Mouse (Mus musculus): ENCODE data around the gene Mvb12b. TPM values are rescaled to one million over a fixed set of nuclear protein-coding genes. Genes with fewer than 3 reads are reported as not detected.
A peak's percentile ranks its signal among the peaks of the same experiment; 100 is the strongest.

Gene Mvb12b
- polyA plus RNA-seq, 1 experiment from 2014 or later: 30.9 TPM

DNA sequence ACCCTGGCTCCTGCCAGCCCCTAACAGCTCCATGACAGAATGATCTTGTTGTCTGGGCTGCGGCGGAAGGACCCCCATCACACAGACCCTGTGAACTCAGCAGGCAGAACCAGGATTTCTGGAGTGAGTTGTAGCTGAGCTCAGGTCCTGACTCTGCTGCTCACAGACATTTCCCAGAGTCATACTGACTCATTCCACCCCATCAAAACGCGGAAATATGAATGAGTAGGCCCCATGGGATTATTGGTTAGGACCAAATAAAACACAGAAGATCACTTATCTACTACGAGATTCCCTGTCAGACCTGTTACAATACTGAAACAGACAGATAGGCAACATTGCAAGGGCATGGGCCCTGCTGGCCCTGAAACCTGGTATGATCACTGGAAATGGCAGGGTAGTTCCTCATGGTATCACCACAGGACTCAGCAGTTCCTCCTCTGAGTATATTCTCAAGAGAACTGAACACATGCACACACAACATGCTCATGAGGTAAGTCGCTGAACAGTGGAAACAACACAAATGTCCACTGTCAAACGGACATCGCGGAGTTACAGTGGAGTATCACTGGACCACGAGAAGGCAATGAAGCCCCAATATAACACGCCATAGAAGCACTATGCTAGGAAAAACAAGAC, 40.4 kb downstream of the Mvb12b start:
- H3K4me2 ChIP-seq (ENCODE audit: low read depth, low read length, severe bottlenecking): no peak overlapping the region
- no peaks in the 10 kb centered on the region for H3K27me3 ChIP-seq (ENCODE audit: control insufficient read depth, insufficient read depth, low read length)
- H3K4me3 ChIP-seq (ENCODE audit: low read depth, low read length): no peak overlapping the region
- ATAC-seq (replicated peaks; ENCODE audit: low FRiP score): no peak
- H3K9ac ChIP-seq (ENCODE audit: low read length): no peak overlapping the region
- no peaks in the 10 kb centered on the region for H3K36me3 ChIP-seq (ENCODE audit: control insufficient read depth, insufficient read depth, low read length)
- H3K9me3 ChIP-seq (ENCODE audit: control insufficient read depth, low read length): no peaks in the 10 kb centered on the region
- 0 out of 2 replicates have a peak, but pooled peaks cover 2% of the 10 kb centered on the region for H3K4me1 ChIP-seq (replicated peaks; ENCODE audit: control insufficient read depth, insufficient read depth, low read length)
- no peak overlapping the region for H3K27ac ChIP-seq (ENCODE audit: low read depth, low read length)
- WGBS: 90% methylated on average over 11 of the region's 11 CpGs
- DNase-seq (ENCODE audit: low spot score): peak; percentile 49

GRCm38 (mm10) chr2:33846635-33847034, 41.1 kb downstream of the Mvb12b start:
- DNase-seq (ENCODE audit: low spot score): peak; percentile 33
- Histone ChIP-seq H3K4me2 (ENCODE audit: low read depth, low read length, severe bottlenecking) (no peak overlapping the region), H3K4me1 (replicated peaks; ENCODE audit: control insufficient read depth, insufficient read depth, low read length) (0 out of 2 replicates have a peak, but pooled peaks cover 2% of the 10 kb centered on the region), H3K27ac (ENCODE audit: low read depth, low read length) (no peak overlapping the region), H3K9me3 (ENCODE audit: control insufficient read depth, low read length) (no peaks in the 10 kb centered on the region), H3K9ac (ENCODE audit: low read length) (no peak overlapping the region), H3K36me3 (ENCODE audit: control insufficient read depth, insufficient read depth, low read length) (no peaks in the 10 kb centered on the region), H3K4me3 (ENCODE audit: low read depth, low read length) (no peak overlapping the region), H3K27me3 (ENCODE audit: control insufficient read depth, insufficient read depth, low read length) (no peaks in the 10 kb centered on the region)
- no peak for ATAC-seq (replicated peaks; ENCODE audit: low FRiP score)
- WGBS: 60% methylated on average over 4 of the region's 4 CpGs

GRCm38 (mm10) chr2:33843642-33844041, 44.1 kb downstream of the Mvb12b start:
- ATAC-seq (replicated peaks; ENCODE audit: low FRiP score): no peak
- H3K4me3 ChIP-seq (ENCODE audit: low read depth, low read length): no peak overlapping the region
- H3K36me3 ChIP-seq (ENCODE audit: control insufficient read depth, insufficient read depth, low read length): no peaks in the 10 kb centered on the region
- no peaks in the 10 kb centered on the region for H3K9me3 ChIP-seq (ENCODE audit: control insufficient read depth, low read length)
- H3K9ac ChIP-seq (ENCODE audit: low read length): no peak overlapping the region
- H3K4me1 ChIP-seq (replicated peaks; ENCODE audit: control insufficient read depth, insufficient read depth, low read length): 0 out of 2 replicates have a peak, but pooled peaks cover 2% of the 10 kb centered on the region
- H3K27ac ChIP-seq (ENCODE audit: low read depth, low read length): no peak overlapping the region
- 73% methylated on average over 2 of the region's 2 CpGs for WGBS
- no peak overlapping the region for H3K4me2 ChIP-seq (ENCODE audit: low read depth, low read length, severe bottlenecking)
- DNase-seq (ENCODE audit: low spot score): peak; percentile 41
- no peaks in the 10 kb centered on the region for H3K27me3 ChIP-seq (ENCODE audit: control insufficient read depth, insufficient read depth, low read length)

- H3K9ac ChIP-seq (ENCODE audit: low read length): no peak overlapping the region
- ATAC-seq (replicated peaks; ENCODE audit: low FRiP score): no peak
- 97% methylated on average over 2 of the region's 2 CpGs for WGBS
Measured at GRCm38 (mm10) chr2:33842983-33843577, 44.7 kb downstream of the Mvb12b start.

DNA sequence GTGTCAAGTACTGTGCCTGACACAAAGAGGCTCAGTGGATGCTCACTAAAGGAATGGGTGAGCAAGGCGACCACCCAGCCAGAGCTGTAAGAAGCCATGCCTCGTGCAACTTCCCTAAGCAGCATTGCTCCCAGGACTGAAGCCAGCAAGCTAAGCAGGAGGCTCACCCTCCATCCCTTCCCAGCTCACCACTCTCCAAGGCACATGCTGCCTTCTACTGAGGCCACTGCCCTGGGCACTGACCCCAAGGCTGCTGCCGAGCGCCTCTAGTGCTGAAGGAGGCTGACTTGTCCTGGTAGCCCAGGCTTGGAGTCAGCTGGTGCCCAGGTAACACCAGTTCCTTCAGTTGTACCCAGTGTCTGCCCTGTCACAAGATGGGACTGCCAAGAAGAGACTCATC, 45.8 kb downstream of the Mvb12b start:
- ATAC-seq (replicated peaks; ENCODE audit: low FRiP score): no peak
- no peak overlapping the region for H3K4me3 ChIP-seq (ENCODE audit: low read depth, low read length)
- H3K9me3 ChIP-seq (ENCODE audit: control insufficient read depth, low read length): no peaks in the 10 kb centered on the region
- H3K27me3 ChIP-seq (ENCODE audit: control insufficient read depth, insufficient read depth, low read length): no peaks in the 10 kb centered on the region
- no peak overlapping the region for H3K4me2 ChIP-seq (ENCODE audit: low read depth, low read length, severe bottlenecking)
- no peak for DNase-seq (ENCODE audit: low spot score)
- H3K9ac ChIP-seq (ENCODE audit: low read length): no peak overlapping the region
- H3K36me3 ChIP-seq (ENCODE audit: control insufficient read depth, insufficient read depth, low read length): no peaks in the 10 kb centered on the region
- 88% methylated on average over 4 of the region's 4 CpGs for WGBS
- H3K27ac ChIP-seq (ENCODE audit: low read depth, low read length): no peak overlapping the region
- 0 out of 2 replicates have a peak, but pooled peaks cover 4% of the 10 kb centered on the region for H3K4me1 ChIP-seq (replicated peaks; ENCODE audit: control insufficient read depth, insufficient read depth, low read length)

More at GRCm38 (mm10) chr2:33842983-33843577, 44.7 kb downstream of the Mvb12b start:
- H3K9me3 ChIP-seq (ENCODE audit: control insufficient read depth, low read length): no peaks in the 10 kb centered on the region
- no peak overlapping the region for H3K4me2 ChIP-seq (ENCODE audit: low read depth, low read length, severe bottlenecking)
- no peak overlapping the region for H3K27ac ChIP-seq (ENCODE audit: low read depth, low read length)
- no peak overlapping the region for H3K4me3 ChIP-seq (ENCODE audit: low read depth, low read length)
- no peaks in the 10 kb centered on the region for H3K27me3 ChIP-seq (ENCODE audit: control insufficient read depth, insufficient read depth, low read length)
- H3K4me1 ChIP-seq (replicated peaks; ENCODE audit: control insufficient read depth, insufficient read depth, low read length): 0 out of 2 replicates have a peak, but pooled peaks cover 2% of the 10 kb centered on the region
- DNase-seq (ENCODE audit: low spot score): peak; percentile 49
- H3K36me3 ChIP-seq (ENCODE audit: control insufficient read depth, insufficient read depth, low read length): no peaks in the 10 kb centered on the region

- no peak for ATAC-seq (replicated peaks; ENCODE audit: low FRiP score)
Measured at GRCm38 (mm10) chr2:33840483-33840882, 47.3 kb downstream of the Mvb12b start.

DNA sequence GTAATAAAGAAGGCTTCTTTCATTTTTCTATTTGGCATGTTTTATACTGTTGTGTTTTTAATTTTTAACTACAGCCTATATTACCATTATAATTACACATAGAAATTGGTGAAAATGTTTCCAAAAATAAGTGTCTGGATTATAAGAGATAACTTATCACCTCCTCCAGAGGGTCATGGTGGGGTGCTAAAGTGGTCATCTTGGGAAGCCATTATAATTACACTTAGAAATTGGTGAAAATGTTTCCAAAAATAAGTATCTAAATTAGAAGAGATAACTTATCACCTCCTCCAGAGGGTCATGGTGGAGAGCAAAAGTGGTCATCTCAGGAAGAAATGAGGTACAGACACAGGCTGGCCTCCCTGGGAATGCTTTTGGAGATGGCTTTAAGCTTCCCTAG, 48.5 kb downstream of the Mvb12b start:
- Histone ChIP-seq H3K4me2 (ENCODE audit: low read depth, low read length, severe bottlenecking) (no peak overlapping the region), H3K9me3 (ENCODE audit: control insufficient read depth, low read length) (no peaks in the 10 kb centered on the region), H3K4me3 (ENCODE audit: low read depth, low read length) (no peak overlapping the region), H3K27ac (ENCODE audit: low read depth, low read length) (no peak overlapping the region), H3K27me3 (ENCODE audit: control insufficient read depth, insufficient read depth, low read length) (no peaks in the 10 kb centered on the region), H3K4me1 (replicated peaks; ENCODE audit: control insufficient read depth, insufficient read depth, low read length) (0 out of 2 replicates have a peak, but pooled peaks cover 2% of the 10 kb centered on the region), H3K36me3 (ENCODE audit: control insufficient read depth, insufficient read depth, low read length) (no peaks in the 10 kb centered on the region), H3K9ac (ENCODE audit: low read length) (no peak overlapping the region)
- ATAC-seq (replicated peaks; ENCODE audit: low FRiP score) (no peak), DNase-seq (ENCODE audit: low spot score) (no peak)

More at GRCm38 (mm10) chr2:33840483-33840882, 47.3 kb downstream of the Mvb12b start:
- 40% methylated on average over 3 of the region's 3 CpGs for WGBS
- H3K27ac ChIP-seq (ENCODE audit: low read depth, low read length): no peak overlapping the region
- no peak overlapping the region for H3K4me3 ChIP-seq (ENCODE audit: low read depth, low read length)
- H3K9ac ChIP-seq (ENCODE audit: low read length): no peak overlapping the region
- no peaks in the 10 kb centered on the region for H3K9me3 ChIP-seq (ENCODE audit: control insufficient read depth, low read length)
- H3K36me3 ChIP-seq (ENCODE audit: control insufficient read depth, insufficient read depth, low read length): no peaks in the 10 kb centered on the region
- 0 out of 2 replicates have a peak, but pooled peaks cover 2% of the 10 kb centered on the region for H3K4me1 ChIP-seq (replicated peaks; ENCODE audit: control insufficient read depth, insufficient read depth, low read length)
- no peaks in the 10 kb centered on the region for H3K27me3 ChIP-seq (ENCODE audit: control insufficient read depth, insufficient read depth, low read length)
- H3K4me2 ChIP-seq (ENCODE audit: low read depth, low read length, severe bottlenecking): no peak overlapping the region
- DNase-seq (ENCODE audit: low spot score): no peak

DNA sequence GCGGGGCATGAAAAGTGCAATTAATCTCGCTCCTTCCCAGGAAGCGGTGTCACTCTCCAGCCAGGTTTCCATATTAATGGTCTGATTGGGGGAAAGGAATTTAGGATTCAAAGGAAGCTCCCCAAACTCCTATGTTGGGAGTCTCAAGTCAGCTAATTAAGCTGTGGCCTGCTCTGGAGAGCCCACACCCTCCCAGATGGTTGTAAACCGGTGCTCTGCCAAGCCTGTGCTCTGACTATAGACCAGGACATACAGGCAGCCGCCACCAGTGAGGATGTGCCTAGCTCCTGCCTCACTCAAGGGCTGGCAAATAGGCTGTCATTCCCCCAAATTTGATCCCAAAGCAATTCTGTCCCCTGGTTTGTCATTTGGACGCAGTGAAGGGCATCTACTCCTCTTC, 50.4 kb downstream of the Mvb12b start:
- H3K27me3 ChIP-seq (ENCODE audit: control insufficient read depth, insufficient read depth, low read length): no peaks in the 10 kb centered on the region
- H3K9ac ChIP-seq (ENCODE audit: low read length): no peak overlapping the region
- no peaks in the 10 kb centered on the region for H3K9me3 ChIP-seq (ENCODE audit: control insufficient read depth, low read length)
- H3K27ac ChIP-seq (ENCODE audit: low read depth, low read length): no peak overlapping the region
- no peak for DNase-seq (ENCODE audit: low spot score)
- WGBS: 81% methylated on average over 6 of the region's 6 CpGs
- H3K4me2 ChIP-seq (ENCODE audit: low read depth, low read length, severe bottlenecking): no peak overlapping the region
- no peaks in the 10 kb centered on the region for H3K36me3 ChIP-seq (ENCODE audit: control insufficient read depth, insufficient read depth, low read length)
- 0 out of 2 replicates have a peak, but pooled peaks cover 2% of the 10 kb centered on the region for H3K4me1 ChIP-seq (replicated peaks; ENCODE audit: control insufficient read depth, insufficient read depth, low read length)
- H3K4me3 ChIP-seq (ENCODE audit: low read depth, low read length): no peak overlapping the region
- no peak for ATAC-seq (replicated peaks; ENCODE audit: low FRiP score)
